In the genomic region with DNA sequence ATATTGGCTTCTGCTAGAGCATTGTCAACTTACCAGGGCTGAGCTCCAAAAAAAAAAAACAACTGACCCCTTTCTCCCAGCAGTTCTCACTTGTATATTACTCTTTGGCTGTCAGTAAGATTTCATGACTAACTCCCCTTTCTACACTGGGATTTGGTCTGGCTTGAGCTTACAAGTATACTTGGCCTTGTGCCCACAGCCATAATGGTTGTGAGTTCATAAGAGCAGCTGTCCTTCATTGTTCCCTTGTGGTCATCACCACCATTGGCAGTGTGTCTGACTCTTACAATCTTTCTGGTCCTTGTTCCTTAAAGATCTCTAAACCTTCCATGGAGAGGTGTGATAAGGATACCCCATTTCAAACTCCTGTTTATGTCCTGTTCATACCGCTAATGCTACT, we compare ENCODE assay signal across 19 mouse cellular contexts.
DNase-seq lines count a peak whose midpoint lies in the region; ATAC-seq and TF ChIP-seq lines count a peak whose summit lies in the region.
"Had no signal": no experiment of that assay in that cellular context is flagged by ENCODE, and none has a peak within 500 bp of the region (broad histone marks: within the 10 kb centered on the region; RNA-seq: fewer than 3 reads in every experiment).

No protein-coding gene starts in this region.

- no peaks in the 10 kb centered on the region for H3K9me3 ChIP-seq in midbrain, postnatal 0 days (ENCODE audit: low read length)
- no peaks in the 10 kb centered on the region for H3K9me3 ChIP-seq in midbrain, embryonic 11.5 days (ENCODE audit: control insufficient read depth, low read length)
- H3K9me3 ChIP-seq: forebrain, embryonic 12.5 days; hindbrain, embryonic 13.5 days; intestine, embryonic 15.5 days; kidney, embryonic 15.5 days had no signal

- no peak overlapping the region for H3K4me2 ChIP-seq in midbrain, postnatal 0 days (ENCODE audit: low read depth, low read length, poor library complexity, severe bottlenecking)
- H3K4me2 ChIP-seq in midbrain, embryonic 11.5 days = no peak overlapping the region
- H3K4me2 ChIP-seq: forebrain, embryonic 12.5 days; hindbrain, embryonic 13.5 days; intestine, embryonic 15.5 days; kidney, embryonic 15.5 days had no signal

- 96% methylated on average over 1 of the region's 1 CpGs for WGBS in midbrain, postnatal 0 days
- WGBS in midbrain, embryonic 11.5 days = 93% methylated on average over 1 of the region's 1 CpGs

- H3K4me1 ChIP-seq in midbrain, postnatal 0 days (ENCODE audit: insufficient read depth, low read length) = no peaks in the 10 kb centered on the region
- H3K4me1 ChIP-seq in midbrain, embryonic 11.5 days (ENCODE audit: control insufficient read depth, insufficient read depth, low read length) = peaks cover 3% of the 10 kb centered on the region; the same call in 1 of the 2 replicates
- H3K4me1 ChIP-seq: forebrain, embryonic 12.5 days; intestine, embryonic 15.5 days; kidney, embryonic 15.5 days had no signal

- no peak overlapping the region for H3K27ac ChIP-seq in midbrain, postnatal 0 days (ENCODE audit: low read depth, low read length)
- no peak overlapping the region for H3K27ac ChIP-seq in midbrain, embryonic 11.5 days (ENCODE audit: low read depth, low read length)
- H3K27ac ChIP-seq: forebrain, embryonic 12.5 days; hindbrain, embryonic 13.5 days; intestine, embryonic 15.5 days; kidney, embryonic 15.5 days had no signal

- no peak for ATAC-seq in midbrain, postnatal 0 days (ENCODE audit: low FRiP score)
- no peak for ATAC-seq in midbrain, embryonic 11.5 days (ENCODE audit: low FRiP score)
- ATAC-seq: intestine, embryonic 15.5 days had no signal

- DNase-seq in cerebellum, postnatal 10 days = peak; percentile 50 to 61
- no peak for DNase-seq in cerebellum, adult 18-20 months
- peak; percentile 11 for DNase-seq in kidney, postnatal 10 days
- DNase-seq in kidney, adult 9 months = no peak
- peak; percentile 63 for DNase-seq in midbrain, postnatal 0 days (ENCODE audit: low spot score)
- DNase-seq in midbrain, embryonic 11.5 days (ENCODE audit: low spot score, missing footprints) = no peak
- DNase-seq in ovary, postnatal 14 days (ENCODE audit: low spot score) = no peak
- DNase-seq: adrenal gland, adult 8-10 months; B cell, adult 2 months; cerebellum, adult 11-12 months; cerebellum, postnatal 36 days; liver; lung, postnatal 36 days; spleen, adult 18-20 months; thymus, postnatal 36 days had no signal

- TF ChIP-seq CTCF in midbrain, postnatal 0 days (IDR thresholded peaks at IDR 0.05) = no peak

- H3K36me3 ChIP-seq in midbrain, postnatal 0 days (ENCODE audit: insufficient read depth, low read length) = no peaks in the 10 kb centered on the region
- H3K36me3 ChIP-seq in midbrain, embryonic 11.5 days (ENCODE audit: control insufficient read depth, insufficient read depth, low read length) = no peaks in the 10 kb centered on the region
- H3K36me3 ChIP-seq: forebrain, embryonic 12.5 days; hindbrain, embryonic 13.5 days; intestine, embryonic 15.5 days; kidney, embryonic 15.5 days had no signal

- no peaks in the 10 kb centered on the region for H3K27me3 ChIP-seq in midbrain, postnatal 0 days (ENCODE audit: insufficient read depth, low read length)
- no peaks in the 10 kb centered on the region for H3K27me3 ChIP-seq in midbrain, embryonic 11.5 days (ENCODE audit: control insufficient read depth, insufficient read depth, low read length)
- H3K27me3 ChIP-seq: forebrain, embryonic 12.5 days; hindbrain, embryonic 13.5 days; intestine, embryonic 15.5 days; kidney, embryonic 15.5 days had no signal

- no peak overlapping the region for H3K9ac ChIP-seq in midbrain, postnatal 0 days (replicated peaks; ENCODE audit: low read length, poor library complexity, severe bottlenecking)
- no peak overlapping the region for H3K9ac ChIP-seq in midbrain, embryonic 11.5 days (ENCODE audit: low read length)
- H3K9ac ChIP-seq: forebrain, embryonic 12.5 days; hindbrain, embryonic 13.5 days; intestine, embryonic 15.5 days; kidney, embryonic 15.5 days had no signal

- H3K4me3 ChIP-seq in midbrain, postnatal 0 days (ENCODE audit: low read depth, low read length) = no peak overlapping the region
- no peak overlapping the region for H3K4me3 ChIP-seq in midbrain, embryonic 11.5 days (ENCODE audit: low read depth, low read length)
- H3K4me3 ChIP-seq: forebrain, embryonic 12.5 days; hindbrain, embryonic 13.5 days; intestine, embryonic 15.5 days; kidney, embryonic 15.5 days had no signal

Comparison
In these comparisons a context has a peak if more than half of its experiments do, and no peak if none do; other contexts are left out.
1. DNase-seq: peak in cerebellum, postnatal 10 days (2 of 2), kidney, postnatal 10 days (single experiment) and midbrain, postnatal 0 days (single experiment); none in cerebellum, adult 18-20 months (0 of 2), kidney, adult 9 months (single experiment), midbrain, embryonic 11.5 days (single experiment) and ovary, postnatal 14 days (single experiment).